Mouse (Mus musculus): ENCODE measurements at regions not wholly inside any gene's neighbourhood (a gene's known extent, or its start where the extent isn't known, plus 50 kb on each side); places are given as distances from the start of the nearest gene placed in this dataset.

- H3ac ChIP-seq (ENCODE audit: control insufficient read depth, insufficient read length), result no peak overlapping the region
- H3K79me2 ChIP-seq (ENCODE audit: control insufficient read depth, insufficient read depth), result no peaks in the 10 kb centered on the region
- H3K36me3 ChIP-seq (ENCODE audit: control insufficient read depth, insufficient read depth), result no peaks in the 10 kb centered on the region
- no peaks in the 10 kb centered on the region for H3K27me3 ChIP-seq (ENCODE audit: control insufficient read depth, insufficient read depth, insufficient read length)
- no peak overlapping the region for H3K4me2 ChIP-seq (ENCODE audit: low read depth)
- no peak overlapping the region for H3K4me3 ChIP-seq
- no peak for TF ChIP-seq E2F4 (IDR thresholded peaks at IDR 0.05; ENCODE audit: insufficient read depth)
- TF ChIP-seq TCF12 (IDR thresholded peaks at IDR 0.05; ENCODE audit: insufficient read depth, poor library complexity, severe bottlenecking), result no peak
- TF ChIP-seq POLR2A (IDR thresholded peaks at IDR 0.05; ENCODE audit: insufficient read length, low read depth), result no peak
- no peak for TF ChIP-seq CEBPB (IDR thresholded peaks at IDR 0.05; ENCODE audit: insufficient read depth, poor library complexity, severe bottlenecking)
- TF ChIP-seq MYOD1 (IDR thresholded peaks at IDR 0.05; ENCODE audit: control insufficient read depth in 1 of 3, insufficient read length in 2 of 3, low read depth in 2 of 3), result no peak
- no peak for TF ChIP-seq POLR2AphosphoS2 (IDR thresholded peaks at IDR 0.05; ENCODE audit: insufficient read length, low read depth)
- no peak for TF ChIP-seq SRF (IDR thresholded peaks at IDR 0.05; ENCODE audit: control insufficient read depth, insufficient read length, low read depth)
- no peak for TF ChIP-seq TCF3 (IDR thresholded peaks at IDR 0.05; ENCODE audit: insufficient read length, low read depth)
- no peak for TF ChIP-seq MYOG (IDR thresholded peaks at IDR 0.05; ENCODE audit: control insufficient read depth in 1 of 3, insufficient read depth in 1 of 3, insufficient read length in 2 of 3, low read depth in 2 of 3)
- no peak for TF ChIP-seq REST (IDR thresholded peaks at IDR 0.05; ENCODE audit: insufficient read depth, insufficient read length)
- TF ChIP-seq MAX (IDR thresholded peaks at IDR 0.05; ENCODE audit: low read depth), result no peak
- no peak for TF ChIP-seq USF1 (IDR thresholded peaks at IDR 0.05; ENCODE audit: low read depth)
Measured at GRCm38 (mm10) chr5:100270841-100271686, 111.5 kb upstream of the Tmem150c start.

DNA sequence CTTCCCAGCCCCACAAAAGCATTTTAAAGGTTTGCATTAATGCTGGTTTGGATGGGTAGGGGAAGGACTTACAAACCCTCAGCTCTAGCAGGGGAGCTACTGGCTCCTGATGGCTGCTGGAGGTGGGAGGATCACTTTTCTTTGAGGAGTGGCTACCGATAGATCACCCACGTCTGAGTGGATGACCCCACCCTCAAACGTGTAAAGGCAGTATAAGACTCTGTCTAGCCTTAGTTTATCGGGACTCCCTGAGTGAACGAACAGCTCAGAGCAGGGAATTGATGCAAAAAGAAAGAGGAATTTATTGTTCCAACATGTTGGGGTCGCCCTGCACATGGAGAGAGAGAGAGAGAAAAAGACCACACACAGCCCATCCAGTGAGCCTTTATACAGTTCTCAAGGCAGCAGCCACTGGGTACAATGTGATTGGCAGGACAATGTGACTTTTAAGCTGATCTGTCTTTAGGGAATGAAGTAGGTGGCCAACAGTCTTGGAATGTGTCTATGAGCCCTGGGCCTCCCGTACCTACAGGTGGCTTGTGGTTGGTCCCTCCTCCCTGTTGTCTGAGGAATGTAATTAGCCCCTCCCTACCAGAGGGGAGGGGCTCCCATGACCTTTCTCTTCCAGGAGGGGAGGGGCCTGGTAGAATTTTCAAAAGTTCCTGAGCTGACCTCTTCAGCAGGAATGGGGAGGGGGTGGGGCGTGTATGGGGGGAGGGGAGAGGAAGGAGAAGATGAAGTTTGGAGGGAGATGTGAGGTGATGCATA is 108.7 kb upstream of the Tmem150c start:
- no peak overlapping the region for H3K4me3 ChIP-seq
- TF ChIP-seq TCF12 (IDR thresholded peaks at IDR 0.05; ENCODE audit: insufficient read depth, poor library complexity, severe bottlenecking), result no peak
- TF ChIP-seq POLR2AphosphoS2 (IDR thresholded peaks at IDR 0.05; ENCODE audit: insufficient read length, low read depth), result no peak
- TF ChIP-seq POLR2A (IDR thresholded peaks at IDR 0.05; ENCODE audit: insufficient read length, low read depth), result no peak
- no peak for TF ChIP-seq E2F4 (IDR thresholded peaks at IDR 0.05; ENCODE audit: insufficient read depth)
- TF ChIP-seq MYOD1 (IDR thresholded peaks at IDR 0.05; ENCODE audit: control insufficient read depth in 1 of 3, insufficient read length in 2 of 3, low read depth in 2 of 3), result no peak
- TF ChIP-seq CEBPB (IDR thresholded peaks at IDR 0.05; ENCODE audit: insufficient read depth, poor library complexity, severe bottlenecking), result no peak
- no peak for TF ChIP-seq USF1 (IDR thresholded peaks at IDR 0.05; ENCODE audit: low read depth)
- no peak for TF ChIP-seq MAX (IDR thresholded peaks at IDR 0.05; ENCODE audit: low read depth)
- TF ChIP-seq TCF3 (IDR thresholded peaks at IDR 0.05; ENCODE audit: insufficient read length, low read depth), result no peak
- TF ChIP-seq SRF (IDR thresholded peaks at IDR 0.05; ENCODE audit: control insufficient read depth, insufficient read length, low read depth), result no peak
- no peak for TF ChIP-seq REST (IDR thresholded peaks at IDR 0.05; ENCODE audit: insufficient read depth, insufficient read length)
- H3K36me3 ChIP-seq (ENCODE audit: control insufficient read depth, insufficient read depth), result no peaks in the 10 kb centered on the region
- no peak overlapping the region for H3ac ChIP-seq (ENCODE audit: control insufficient read depth, insufficient read length)
- H3K79me2 ChIP-seq (ENCODE audit: control insufficient read depth, insufficient read depth), result no peaks in the 10 kb centered on the region
- no peaks in the 10 kb centered on the region for H3K27me3 ChIP-seq (ENCODE audit: control insufficient read depth, insufficient read depth, insufficient read length)
- H3K4me2 ChIP-seq (ENCODE audit: low read depth), result no peak overlapping the region

GRCm38 (mm10) chr5:100266671-100267510 is 107.3 kb upstream of the Tmem150c start:
- Histone ChIP-seq H3K36me3 (ENCODE audit: control insufficient read depth, insufficient read depth) (no peaks in the 10 kb centered on the region), H3K79me2 (ENCODE audit: control insufficient read depth, insufficient read depth) (no peaks in the 10 kb centered on the region), H3K4me2 (ENCODE audit: low read depth) (no peak overlapping the region), H3ac (ENCODE audit: control insufficient read depth, insufficient read length) (no peak overlapping the region), H3K4me3 (no peak overlapping the region), H3K27me3 (ENCODE audit: control insufficient read depth, insufficient read depth, insufficient read length) (no peaks in the 10 kb centered on the region)
- no peak for TF ChIP-seq USF1 (IDR thresholded peaks at IDR 0.05; ENCODE audit: low read depth)
- no peak for TF ChIP-seq MYOD1 (IDR thresholded peaks at IDR 0.05; ENCODE audit: control insufficient read depth in 1 of 3, insufficient read length in 2 of 3, low read depth in 2 of 3)
- no peak for TF ChIP-seq E2F4 (IDR thresholded peaks at IDR 0.05; ENCODE audit: insufficient read depth)
- TF ChIP-seq MYOG (IDR thresholded peaks at IDR 0.05; ENCODE audit: control insufficient read depth in 1 of 3, insufficient read depth in 1 of 3, insufficient read length in 2 of 3, low read depth in 2 of 3), result no peak
- TF ChIP-seq MAX (IDR thresholded peaks at IDR 0.05; ENCODE audit: low read depth), result no peak
- TF ChIP-seq POLR2A (IDR thresholded peaks at IDR 0.05; ENCODE audit: insufficient read length, low read depth), result no peak
- no peak for TF ChIP-seq POLR2AphosphoS2 (IDR thresholded peaks at IDR 0.05; ENCODE audit: insufficient read length, low read depth)
- TF ChIP-seq TCF3 (IDR thresholded peaks at IDR 0.05; ENCODE audit: insufficient read length, low read depth), result no peak
- no peak for TF ChIP-seq TCF12 (IDR thresholded peaks at IDR 0.05; ENCODE audit: insufficient read depth, poor library complexity, severe bottlenecking)
- no peak for TF ChIP-seq SRF (IDR thresholded peaks at IDR 0.05; ENCODE audit: control insufficient read depth, insufficient read length, low read depth)
- TF ChIP-seq REST (IDR thresholded peaks at IDR 0.05; ENCODE audit: insufficient read depth, insufficient read length), result no peak
- no peak for TF ChIP-seq CEBPB (IDR thresholded peaks at IDR 0.05; ENCODE audit: insufficient read depth, poor library complexity, severe bottlenecking)

All from myocyte (in vitro differentiated cells).